In genomic region chr19:5980477-5980876, GRCm38 (mm10) we compare ENCODE assay signal across 1 mouse cellular context.
A peak's percentile ranks its signal among the peaks of the same experiment; 100 is the strongest.
TF ChIP-seq lines count a peak whose summit lies in the region.

No protein-coding gene starts in this region.

TF ChIP-seq in MEL, 35 proteins besides CTCF, POLR2A, EP300 and RAD21 (continued from another document):
- TF ChIP-seq TBP (IDR thresholded peaks at IDR 0.05; ENCODE audit: low read depth, low read length) (peak; percentile 59; the same call in 1 of the 2 replicates), MEF2A (IDR thresholded peaks at IDR 0.05; ENCODE audit: extremely low read depth, insufficient replicate concordance, low read depth, low read length, poor library complexity, severe bottlenecking) (no peak), NRF1 (IDR thresholded peaks at IDR 0.05; ENCODE audit: insufficient read depth, low read depth, low read length, poor library complexity, severe bottlenecking) (no peak), ZC3H11A (IDR thresholded peaks at IDR 0.05; ENCODE audit: low read depth, low read length) (no peak), MXI1 (IDR thresholded peaks at IDR 0.05; ENCODE audit: low read depth, low read length) (peak; percentile 53; the same call in 1 of the 2 replicates), CHD1 (IDR thresholded peaks at IDR 0.05; ENCODE audit: low read depth, low read length) (no peak), GATA1 (IDR thresholded peaks at IDR 0.05; ENCODE audit: low read depth, low read length) (peak; percentile 77), HCFC1 (IDR thresholded peaks at IDR 0.05; ENCODE audit: low read depth, low read length) (0 out of 2 replicates have a peak, but pooled peaks have one; percentile 19), POLR2AphosphoS5 (IDR thresholded peaks at IDR 0.05; ENCODE audit: borderline replicate concordance, low read depth, low read length) (no peak), ELF1 (IDR thresholded peaks at IDR 0.05; ENCODE audit: low read depth, low read length) (no peak), ETS1 (IDR thresholded peaks at IDR 0.05; ENCODE audit: low read depth, low read length) (peak; percentile 59; the same call in 1 of the 2 replicates), CHD2 (IDR thresholded peaks at IDR 0.05; ENCODE audit: low read length) (no peak), SIN3A (IDR thresholded peaks at IDR 0.05; ENCODE audit: low read length) (peak; percentile 62)
